8 mouse cellular contexts compared by ENCODE assay signal in genomic region chr2:29826318-29826925, GRCm38 (mm10). TPM values are rescaled to one million over a fixed set of nuclear protein-coding genes. Genes with fewer than 3 reads are reported as not detected.
DNase-seq lines count a peak whose midpoint lies in the region; ATAC-seq and TF ChIP-seq lines count a peak whose summit lies in the region.

No protein-coding gene starts in this region.

- TF ChIP-seq POLR2A in kidney, adult 2 months (IDR thresholded peaks at IDR 0.05; ENCODE audit: low read depth, low read length), result no peak
- TF ChIP-seq POLR2A in bone marrow, adult 2 months (IDR thresholded peaks at IDR 0.05; ENCODE audit: borderline replicate concordance, control insufficient read depth, low read depth, low read length), result no peak

- WGBS in kidney, adult 2 months, result 5% methylated on average over 11 of the region's 11 CpGs
- 7% methylated on average over 11 of the region's 11 CpGs for WGBS in bone marrow, adult 2 months
- WGBS in hindbrain, embryonic 14.5 days, result 6% methylated on average over 11 of the region's 11 CpGs
- WGBS in midbrain, embryonic 13.5 days, result 14% methylated on average over 11 of the region's 11 CpGs

- intact Hi-C loops in left cerebral cortex, postnatal 14 days (cut with DNase I), result no loop called here

- H3K4me2 ChIP-seq in hindbrain, embryonic 14.5 days (replicated peaks), result peak overlapping the region; percentile 74
- H3K4me2 ChIP-seq in midbrain, embryonic 13.5 days (replicated peaks), result peak overlapping the region; percentile 63

- peaks cover 8% of the 10 kb centered on the region; the same call in 1 of the 2 replicates for H3K4me1 ChIP-seq in kidney, adult 2 months (ENCODE audit: control insufficient read depth, insufficient read depth, low read length)
- H3K4me1 ChIP-seq in bone marrow, adult 2 months (ENCODE audit: control insufficient read depth, insufficient read depth, low read length), result peaks cover 1% of the 10 kb centered on the region; the same call in 1 of the 2 replicates
- H3K4me1 ChIP-seq in hindbrain, embryonic 14.5 days (replicated peaks; ENCODE audit: control insufficient read depth, insufficient read depth, low read length), result peaks cover 4% of the 10 kb centered on the region
- peaks cover 20% of the 10 kb centered on the region for H3K4me1 ChIP-seq in midbrain, embryonic 13.5 days (replicated peaks)

- peak overlapping the region; percentile 78 for H3K9ac ChIP-seq in hindbrain, embryonic 14.5 days
- H3K9ac ChIP-seq in midbrain, embryonic 13.5 days (replicated peaks), result peak overlapping the region; percentile 78

- no peaks in the 10 kb centered on the region for H3K36me3 ChIP-seq in kidney, adult 2 months (ENCODE audit: control insufficient read depth, insufficient read depth, low read length)
- no peaks in the 10 kb centered on the region for H3K36me3 ChIP-seq in hindbrain, embryonic 14.5 days (replicated peaks; ENCODE audit: control insufficient read depth, insufficient read depth)
- no peaks in the 10 kb centered on the region for H3K36me3 ChIP-seq in midbrain, embryonic 13.5 days

- DNase-seq in kidney, adult 2 months, result no peak
- DNase-seq in kidney, postnatal 10 days, result no peak
- DNase-seq in hindbrain, embryonic 14.5 days (ENCODE audit: low spot score), result no peak
- DNase-seq in right cerebral cortex, postnatal 4 days, result no peak
- no peak for DNase-seq in left cerebral cortex, postnatal 14 days (ENCODE audit: low spot score in 2 of 2)

- H3K27ac ChIP-seq in kidney, adult 2 months (ENCODE audit: insufficient read depth, low read depth, low read length), result peak overlapping the region; percentile 94
- peak overlapping the region; percentile 84 for H3K27ac ChIP-seq in bone marrow, adult 2 months (ENCODE audit: control insufficient read depth, insufficient read depth, low read depth, low read length, poor library complexity)
- peak overlapping the region; percentile 95 for H3K27ac ChIP-seq in hindbrain, embryonic 14.5 days
- H3K27ac ChIP-seq in midbrain, embryonic 13.5 days, result peak overlapping the region; percentile 95

- peak; percentile 32; the same call in 1 of the 2 replicates for ATAC-seq in hindbrain, embryonic 14.5 days (ENCODE audit: low FRiP score)
- peak; percentile 31 for ATAC-seq in midbrain, embryonic 13.5 days
- ATAC-seq in monocyte, adult 5-6 weeks (replicated peaks; ENCODE audit: insufficient number of reproducible peaks, low FRiP score, low TSS enrichment, poor library complexity, severe bottlenecking), result no peak

- peak overlapping the region; percentile 91 for H3K4me3 ChIP-seq in kidney, adult 2 months (ENCODE audit: insufficient read depth, low read depth, low read length)
- peak overlapping the region; percentile 95 for H3K4me3 ChIP-seq in bone marrow, adult 2 months (replicated peaks; ENCODE audit: control insufficient read depth, low read depth, low read length)
- H3K4me3 ChIP-seq in hindbrain, embryonic 14.5 days (replicated peaks; ENCODE audit: low read length), result peak overlapping the region; percentile 74
- H3K4me3 ChIP-seq in midbrain, embryonic 13.5 days (replicated peaks), result peak overlapping the region; percentile 76

- H3K27me3 ChIP-seq in kidney, adult 2 months (replicated peaks; ENCODE audit: control insufficient read depth, insufficient read depth, low read length), result no peaks in the 10 kb centered on the region
- H3K27me3 ChIP-seq in hindbrain, embryonic 14.5 days (ENCODE audit: control insufficient read depth, insufficient read depth, low read length), result no peaks in the 10 kb centered on the region
- no peaks in the 10 kb centered on the region for H3K27me3 ChIP-seq in midbrain, embryonic 13.5 days

- no peak for TF ChIP-seq CTCF in kidney, adult 2 months (conservative IDR thresholded peaks at IDR 0.05; ENCODE audit: insufficient read depth, insufficient read length, low read depth, low read length)
- no peak for TF ChIP-seq CTCF in bone marrow, adult 2 months (IDR thresholded peaks at IDR 0.05; ENCODE audit: control insufficient read depth, insufficient read depth, low read length)

- no peaks in the 10 kb centered on the region for H3K9me3 ChIP-seq in hindbrain, embryonic 14.5 days (ENCODE audit: control insufficient read depth, low read length)
- no peaks in the 10 kb centered on the region for H3K9me3 ChIP-seq in midbrain, embryonic 13.5 days

RNA-seq across cellular contexts. Expression of gene Urm1, which starts 6.5 kb away (rescaled TPM):
- polyA plus RNA-seq in kidney, adult 2 months (2012; rRNA removed), result 43.9 and 48.1 TPM in 2 replicates
- 14.8 and 22.3 TPM in 2 replicates for polyA plus RNA-seq in bone marrow, adult 2 months (2011; ENCODE audit: insufficient read depth, insufficient read length, low replicate concordance, missing spikeins)
- 24.6 and 24.9 TPM in 2 replicates for polyA plus RNA-seq in hindbrain, embryonic 14.5 days (2014; fragmentation: Nextera tagmentation; extraction: Ambion mirVana)
- 21.4 and 23.1 TPM in 2 replicates for polyA plus RNA-seq in midbrain, embryonic 13.5 days (2015; fragmentation: Nextera tagmentation; extraction: Ambion mirVana)
- 13.8 to 26.9 TPM (median 23.8 TPM) in 3 replicates for total RNA-seq in monocyte, adult 5-6 weeks (2017)
- total RNA-seq in left cerebral cortex, postnatal 14 days (2021), result 10 to 100 TPM; 57.3 to 60.2 TPM

RNA-seq across cellular contexts. Expression of gene Slc27a4, which starts 24.0 kb away (rescaled TPM):
- polyA plus RNA-seq in kidney, adult 2 months (2012; rRNA removed), result 49.7 and 56.2 TPM in 2 replicates
- polyA plus RNA-seq in bone marrow, adult 2 months (2011; ENCODE audit: insufficient read depth, insufficient read length, low replicate concordance, missing spikeins), result 9.7 and 30.6 TPM in 2 replicates
- 40.1 and 43.7 TPM in 2 replicates for polyA plus RNA-seq in hindbrain, embryonic 14.5 days (2014; fragmentation: Nextera tagmentation; extraction: Ambion mirVana)
- polyA plus RNA-seq in midbrain, embryonic 13.5 days (2015; fragmentation: Nextera tagmentation; extraction: Ambion mirVana), result 29.5 and 32.5 TPM in 2 replicates
- total RNA-seq in monocyte, adult 5-6 weeks (2017), result 7.7 to 10.9 TPM (median 8.0 TPM) in 3 replicates
- total RNA-seq in left cerebral cortex, postnatal 14 days (2021), result 10 to 100 TPM; 93.4 to 96.7 TPM

RNA-seq across cellular contexts. Expression of gene Trub2, which starts 38.1 kb away (rescaled TPM):
- 32.7 and 46.2 TPM in 2 replicates for polyA plus RNA-seq in kidney, adult 2 months (2012; rRNA removed)
- 17.8 and 20.9 TPM in 2 replicates for polyA plus RNA-seq in bone marrow, adult 2 months (2011; ENCODE audit: insufficient read depth, insufficient read length, low replicate concordance, missing spikeins)
- 23.9 and 26.3 TPM in 2 replicates for polyA plus RNA-seq in hindbrain, embryonic 14.5 days (2014; fragmentation: Nextera tagmentation; extraction: Ambion mirVana)
- polyA plus RNA-seq in midbrain, embryonic 13.5 days (2015; fragmentation: Nextera tagmentation; extraction: Ambion mirVana), result 44.7 and 45.5 TPM in 2 replicates
- total RNA-seq in monocyte, adult 5-6 weeks (2017), result 17.7 to 41.0 TPM (median 28.7 TPM) in 3 replicates
- total RNA-seq in left cerebral cortex, postnatal 14 days (2021), result 10 to 100 TPM; 47.9 to 51.2 TPM

RNA-seq across cellular contexts. Expression of gene Coq4, which starts 39.1 kb away (rescaled TPM):
- polyA plus RNA-seq in kidney, adult 2 months (2012; rRNA removed), result 87.5 and 111 TPM in 2 replicates
- polyA plus RNA-seq in bone marrow, adult 2 months (2011; ENCODE audit: insufficient read depth, insufficient read length, low replicate concordance, missing spikeins), result 6.9 and 11.9 TPM in 2 replicates
- polyA plus RNA-seq in hindbrain, embryonic 14.5 days (2014; fragmentation: Nextera tagmentation; extraction: Ambion mirVana), result 35.1 and 35.3 TPM in 2 replicates
- 30.0 and 33.5 TPM in 2 replicates for polyA plus RNA-seq in midbrain, embryonic 13.5 days (2015; fragmentation: Nextera tagmentation; extraction: Ambion mirVana)
- 1.8 to 11.1 TPM in 2 of 3 replicates, not detected in the other for total RNA-seq in monocyte, adult 5-6 weeks (2017)
- 10 to 100 TPM; 35.6 to 37.5 TPM for total RNA-seq in left cerebral cortex, postnatal 14 days (2021)

RNA-seq across cellular contexts. Expression of gene Cercam, which starts 42.5 kb away (rescaled TPM):
- polyA plus RNA-seq in kidney, adult 2 months (2012; rRNA removed), result 2.3 and 3.3 TPM in 2 replicates
- 8.8 and 12.9 TPM in 2 replicates for polyA plus RNA-seq in bone marrow, adult 2 months (2011; ENCODE audit: insufficient read depth, insufficient read length, low replicate concordance, missing spikeins)
- 15.9 and 19.1 TPM in 2 replicates for polyA plus RNA-seq in hindbrain, embryonic 14.5 days (2014; fragmentation: Nextera tagmentation; extraction: Ambion mirVana)
- 14.6 and 20.7 TPM in 2 replicates for polyA plus RNA-seq in midbrain, embryonic 13.5 days (2015; fragmentation: Nextera tagmentation; extraction: Ambion mirVana)
- 1.2 to 9.8 TPM (median 3.1 TPM) in 3 replicates for total RNA-seq in monocyte, adult 5-6 weeks (2017)
- total RNA-seq in left cerebral cortex, postnatal 14 days (2021), result 1 to 10 TPM; 5.2 to 7.2 TPM
